Mouse (Mus musculus): ENCODE results near the gene Tekt2.

- TF ChIP-seq CTCF (IDR thresholded peaks at IDR 0.05; ENCODE audit: borderline replicate concordance, insufficient read depth, low read length), result no peak
- TF ChIP-seq POLR2A (IDR thresholded peaks at IDR 0.05; ENCODE audit: low read depth, low read length), result no peak
Observed at GRCm38 (mm10) chr4:126283582-126283981, 41.9 kb downstream of the Tekt2 start.
